Comparison of ENCODE assay signal across 15 mouse cellular contexts in the genomic region with DNA sequence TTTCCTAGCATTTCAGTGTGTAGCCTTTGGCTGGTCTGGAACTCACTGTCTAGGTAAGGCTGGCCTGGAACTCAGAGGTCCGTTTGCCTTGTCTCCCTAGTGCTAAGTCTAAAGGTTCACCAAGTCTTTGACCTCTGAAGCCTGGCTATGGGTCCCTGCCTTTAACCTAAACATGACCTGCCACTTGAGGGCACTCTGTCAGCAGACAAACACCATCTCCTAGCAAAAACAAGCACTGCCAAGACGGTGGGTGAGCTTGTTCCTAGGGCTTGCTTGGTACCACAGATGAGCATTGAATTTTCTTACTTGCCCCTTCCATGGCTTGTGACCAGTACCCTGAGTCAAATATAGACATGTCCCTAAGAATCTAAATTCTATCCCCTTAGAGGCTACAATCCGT.
A peak's percentile ranks its signal among the peaks of the same experiment; 100 is the strongest.
DNase-seq lines count a peak whose midpoint lies in the region; ATAC-seq lines count a peak whose summit lies in the region.
"Had no signal": no experiment of that assay in that cellular context is flagged by ENCODE, and none has a peak within 500 bp of the region (broad histone marks: within the 10 kb centered on the region; RNA-seq: fewer than 3 reads in every experiment).

No protein-coding gene starts in this region.

- no peaks in the 10 kb centered on the region for H3K27me3 ChIP-seq in hindbrain, embryonic 10.5 days (ENCODE audit: insufficient read depth, poor library complexity, severe bottlenecking)
- no peaks in the 10 kb centered on the region for H3K27me3 ChIP-seq in hindbrain, embryonic 14.5 days (ENCODE audit: control insufficient read depth, insufficient read depth, low read length)
- H3K27me3 ChIP-seq in midbrain, embryonic 10.5 days (ENCODE audit: low read depth, poor library complexity, severe bottlenecking): no peaks in the 10 kb centered on the region
- H3K27me3 ChIP-seq in midbrain, embryonic 11.5 days (ENCODE audit: control insufficient read depth, insufficient read depth, low read length): no peaks in the 10 kb centered on the region
- H3K27me3 ChIP-seq: liver, embryonic 12.5 days; Patski had no signal

- H3K9ac ChIP-seq in hindbrain, embryonic 14.5 days: no peak overlapping the region
- no peak overlapping the region for H3K9ac ChIP-seq in midbrain, embryonic 11.5 days (ENCODE audit: low read length)
- H3K9ac ChIP-seq: liver, embryonic 12.5 days had no signal

- H3K36me3 ChIP-seq in hindbrain, embryonic 10.5 days: no peaks in the 10 kb centered on the region
- no peaks in the 10 kb centered on the region for H3K36me3 ChIP-seq in hindbrain, embryonic 14.5 days (replicated peaks; ENCODE audit: control insufficient read depth, insufficient read depth)
- no peaks in the 10 kb centered on the region for H3K36me3 ChIP-seq in midbrain, embryonic 10.5 days
- H3K36me3 ChIP-seq in midbrain, embryonic 11.5 days (ENCODE audit: control insufficient read depth, insufficient read depth, low read length): no peaks in the 10 kb centered on the region
- H3K36me3 ChIP-seq: limb, embryonic 10.5 days; liver, embryonic 12.5 days had no signal

- H3K4me3 ChIP-seq in hindbrain, embryonic 10.5 days: no peak overlapping the region
- no peak overlapping the region for H3K4me3 ChIP-seq in hindbrain, embryonic 14.5 days (replicated peaks; ENCODE audit: low read length)
- no peak overlapping the region for H3K4me3 ChIP-seq in midbrain, embryonic 10.5 days
- H3K4me3 ChIP-seq in midbrain, embryonic 11.5 days (ENCODE audit: low read depth, low read length): no peak overlapping the region
- H3K4me3 ChIP-seq: limb, embryonic 10.5 days; liver, embryonic 12.5 days; myocyte had no signal

- peak overlapping the region; percentile 75 for H3K27ac ChIP-seq in hindbrain, embryonic 10.5 days
- no peak overlapping the region for H3K27ac ChIP-seq in hindbrain, embryonic 14.5 days
- peak overlapping the region; percentile 83 for H3K27ac ChIP-seq in midbrain, embryonic 10.5 days (replicated peaks)
- H3K27ac ChIP-seq in midbrain, embryonic 11.5 days (ENCODE audit: low read depth, low read length): no peak overlapping the region
- H3K27ac ChIP-seq: limb, embryonic 10.5 days; liver, embryonic 12.5 days had no signal

- ATAC-seq in hindbrain, embryonic 14.5 days (ENCODE audit: low FRiP score): no peak
- no peak for ATAC-seq in midbrain, embryonic 11.5 days (ENCODE audit: low FRiP score)
- ATAC-seq in CD4-positive, CD25-positive, alpha-beta regulatory T cell, adult 4 months: no peak
- ATAC-seq: liver, embryonic 12.5 days; Patski had no signal

- peak; percentile 5 for DNase-seq in adrenal gland, postnatal 10 days
- DNase-seq in adrenal gland, postnatal 14 days: no peak
- DNase-seq in hindbrain, embryonic 10.5 days (ENCODE audit: low spot score): peak; percentile 16
- no peak for DNase-seq in hindbrain, embryonic 14.5 days (ENCODE audit: low spot score)
- peak; percentile 21 for DNase-seq in midbrain, embryonic 10.5 days (ENCODE audit: low spot score)
- DNase-seq in midbrain, embryonic 11.5 days (ENCODE audit: low spot score, missing footprints): no peak
- peak; percentile 18 for DNase-seq in retina, postnatal 1 day
- DNase-seq: cerebellum, adult 18-20 months; kidney, postnatal 25 days; thymus, postnatal 36 days had no signal

- peaks cover 34% of the 10 kb centered on the region for H3K4me1 ChIP-seq in hindbrain, embryonic 10.5 days (replicated peaks)
- H3K4me1 ChIP-seq in hindbrain, embryonic 14.5 days (replicated peaks; ENCODE audit: control insufficient read depth, insufficient read depth, low read length): peaks cover 9% of the 10 kb centered on the region
- peaks cover 43% of the 10 kb centered on the region for H3K4me1 ChIP-seq in midbrain, embryonic 10.5 days
- peaks cover 29% of the 10 kb centered on the region for H3K4me1 ChIP-seq in midbrain, embryonic 11.5 days (ENCODE audit: control insufficient read depth, insufficient read depth, low read length)
- H3K4me1 ChIP-seq: limb, embryonic 10.5 days; liver, embryonic 12.5 days had no signal

- H3K4me2 ChIP-seq in hindbrain, embryonic 14.5 days (replicated peaks): no peak overlapping the region
- H3K4me2 ChIP-seq in midbrain, embryonic 11.5 days: no peak overlapping the region
- H3K4me2 ChIP-seq: liver, embryonic 12.5 days had no signal

- H3K9me3 ChIP-seq in hindbrain, embryonic 10.5 days: no peaks in the 10 kb centered on the region
- no peaks in the 10 kb centered on the region for H3K9me3 ChIP-seq in hindbrain, embryonic 14.5 days (ENCODE audit: control insufficient read depth, low read length)
- H3K9me3 ChIP-seq in midbrain, embryonic 10.5 days (replicated peaks): no peaks in the 10 kb centered on the region
- H3K9me3 ChIP-seq in midbrain, embryonic 11.5 days (ENCODE audit: control insufficient read depth, low read length): no peaks in the 10 kb centered on the region
- H3K9me3 ChIP-seq: limb, embryonic 10.5 days; liver, embryonic 12.5 days had no signal

- WGBS in hindbrain, embryonic 10.5 days: 41% methylated on average over 3 of the region's 3 CpGs
- 42% methylated on average over 3 of the region's 3 CpGs for WGBS in hindbrain, embryonic 14.5 days
- 37% methylated on average over 3 of the region's 3 CpGs for WGBS in midbrain, embryonic 10.5 days
- WGBS in midbrain, embryonic 11.5 days: 26% methylated on average over 3 of the region's 3 CpGs

Comparison
In these comparisons a context has a peak if more than half of its experiments do, and no peak if none do; other contexts are left out.
1. DNase-seq: peak in adrenal gland, postnatal 10 days (single experiment), hindbrain, embryonic 10.5 days (single experiment), midbrain, embryonic 10.5 days (single experiment) and retina, postnatal 1 day (single experiment); none in adrenal gland, postnatal 14 days (single experiment), hindbrain, embryonic 14.5 days (single experiment) and midbrain, embryonic 11.5 days (single experiment).
2. H3K27ac ChIP-seq: peak in hindbrain, embryonic 10.5 days (single experiment) and midbrain, embryonic 10.5 days (single experiment); none in hindbrain, embryonic 14.5 days (single experiment) and midbrain, embryonic 11.5 days (single experiment).